Mouse (Mus musculus): Measurements from ENCODE around the gene Prkrip1. TPM values are rescaled to one million over a fixed set of nuclear protein-coding genes. Genes with fewer than 3 reads are reported as not detected.
"Not testable (repeated sequence)": the region's sequence is repeated elsewhere in the genome, so short reads cannot be mapped to it uniquely, and the experiment has no call there.

Gene Prkrip1
- polyA plus RNA-seq, 1 experiment from 2014 or later, result 63.0 TPM

DNA sequence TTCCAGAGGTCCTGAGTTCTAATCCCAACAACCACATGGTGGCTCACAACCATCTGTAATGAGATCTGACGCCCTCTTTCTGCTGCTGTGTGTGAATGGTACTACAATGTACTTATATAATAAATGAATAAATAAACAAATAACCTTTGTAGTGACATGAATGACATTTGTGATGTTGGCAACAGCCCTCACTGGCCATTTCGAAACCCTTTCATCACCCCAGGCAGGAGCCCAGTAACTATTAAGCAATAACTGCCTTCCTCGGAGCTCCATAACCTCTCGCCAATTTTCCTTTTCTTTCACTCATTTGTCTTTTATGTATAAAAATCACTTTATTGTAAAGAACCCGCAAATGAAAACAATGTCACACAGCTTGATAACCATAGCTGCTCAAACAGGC lies 15.0 kb upstream of the Prkrip1 start:
- no peak for ATAC-seq
- Histone ChIP-seq H3K4me3 (replicated peaks; ENCODE audit: low read length) (no peak overlapping the region), H3K4me1 (replicated peaks; ENCODE audit: control insufficient read depth, insufficient read depth, low read length) (no peaks in the 10 kb centered on the region), H3K9me3 (ENCODE audit: control insufficient read depth, low read length) (no peaks in the 10 kb centered on the region), H3K9ac (replicated peaks; ENCODE audit: low read depth, low read length) (no peak overlapping the region), H3K27ac (ENCODE audit: low read length) (no peak overlapping the region), H3K27me3 (replicated peaks; ENCODE audit: control insufficient read depth, insufficient read depth, low read length) (no peaks in the 10 kb centered on the region), H3K4me2 (ENCODE audit: low read length) (no peak overlapping the region), H3K36me3 (ENCODE audit: control insufficient read depth, insufficient read depth) (peaks cover 4% of the 10 kb centered on the region)
- 76% methylated on average over 5 of the region's 5 CpGs for WGBS

DNA sequence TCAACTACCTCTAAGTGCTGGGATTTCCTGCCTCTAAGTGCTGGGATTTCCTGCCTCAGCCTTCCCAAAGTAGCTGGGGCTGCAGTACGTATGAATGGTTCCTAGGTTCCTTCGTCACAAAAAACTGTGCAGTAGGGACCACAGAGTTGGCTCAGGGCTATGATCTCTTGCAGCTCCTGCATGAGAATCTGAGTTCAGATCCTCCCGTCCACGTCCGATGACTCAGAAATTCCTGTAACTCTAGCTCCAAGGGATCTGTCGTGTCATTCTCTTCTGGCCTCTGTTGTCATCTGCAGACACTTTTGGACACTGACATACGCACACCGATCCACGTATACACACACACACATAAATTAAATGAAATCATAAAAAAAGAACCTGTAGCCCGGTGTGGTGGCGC lies 14.0 kb upstream of the Prkrip1 start:
- Histone ChIP-seq H3K4me1 (replicated peaks; ENCODE audit: control insufficient read depth, insufficient read depth, low read length) (no peaks in the 10 kb centered on the region), H3K27me3 (replicated peaks; ENCODE audit: control insufficient read depth, insufficient read depth, low read length) (no peaks in the 10 kb centered on the region), H3K4me3 (replicated peaks; ENCODE audit: low read length) (no peak overlapping the region), H3K27ac (ENCODE audit: low read length) (no peak overlapping the region), H3K4me2 (ENCODE audit: low read length) (no peak overlapping the region), H3K9me3 (ENCODE audit: control insufficient read depth, low read length) (no peaks in the 10 kb centered on the region), H3K9ac (replicated peaks; ENCODE audit: low read depth, low read length) (no peak overlapping the region), H3K36me3 (ENCODE audit: control insufficient read depth, insufficient read depth) (no peaks in the 10 kb centered on the region)
- ATAC-seq, result no peak
- WGBS, result 93% methylated on average over 11 of the region's 11 CpGs

DNA sequence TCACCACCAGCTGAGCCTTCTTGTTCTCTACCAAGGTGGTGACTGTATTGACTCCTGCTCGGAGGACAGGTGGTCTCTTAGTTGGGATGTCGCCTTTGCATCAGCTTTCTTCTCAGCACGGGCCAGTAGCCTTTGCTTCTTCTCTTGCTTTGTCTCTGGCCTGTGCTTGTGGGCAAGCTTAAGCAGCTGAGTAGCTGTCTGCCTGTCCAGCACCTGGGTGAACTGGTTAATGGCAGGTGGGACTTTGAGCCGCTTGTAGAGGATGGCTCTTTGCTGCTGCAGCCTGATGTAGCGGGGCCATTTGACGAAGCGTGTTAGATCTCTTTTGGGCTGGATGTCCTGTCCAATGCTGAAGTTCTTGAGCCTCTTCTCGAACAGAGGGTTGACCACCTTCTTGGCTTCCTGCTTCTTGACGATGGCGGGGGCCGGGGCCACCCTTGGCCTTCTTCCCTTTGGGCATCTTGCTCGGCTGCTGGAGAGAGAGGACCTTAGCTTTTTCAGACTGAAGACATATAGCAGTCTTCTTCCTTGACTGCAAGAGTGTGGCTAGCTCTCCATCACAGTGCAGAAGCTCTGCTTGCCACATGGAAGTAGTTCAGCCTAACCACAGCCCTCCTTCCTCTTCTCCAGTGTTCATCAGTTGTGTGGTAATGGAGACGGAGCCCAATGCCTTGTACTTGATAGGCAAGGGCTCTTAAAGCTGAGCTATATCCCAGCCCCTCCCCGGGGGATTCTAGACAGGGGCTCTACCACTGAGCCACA lies 12.8 kb upstream of the Prkrip1 start:
- H3K9ac ChIP-seq (replicated peaks; ENCODE audit: low read depth, low read length); H3K27me3 ChIP-seq (replicated peaks; ENCODE audit: control insufficient read depth, insufficient read depth, low read length); H3K27ac ChIP-seq (ENCODE audit: low read length); H3K4me3 ChIP-seq (replicated peaks; ENCODE audit: low read length); ATAC-seq; H3K9me3 ChIP-seq (ENCODE audit: control insufficient read depth, low read length); H3K36me3 ChIP-seq (ENCODE audit: control insufficient read depth, insufficient read depth); H3K4me2 ChIP-seq (ENCODE audit: low read length); H3K4me1 ChIP-seq (replicated peaks; ENCODE audit: control insufficient read depth, insufficient read depth, low read length): not testable (repeated sequence)
- 90% methylated on average over 14 of the region's 14 CpGs for WGBS

DNA sequence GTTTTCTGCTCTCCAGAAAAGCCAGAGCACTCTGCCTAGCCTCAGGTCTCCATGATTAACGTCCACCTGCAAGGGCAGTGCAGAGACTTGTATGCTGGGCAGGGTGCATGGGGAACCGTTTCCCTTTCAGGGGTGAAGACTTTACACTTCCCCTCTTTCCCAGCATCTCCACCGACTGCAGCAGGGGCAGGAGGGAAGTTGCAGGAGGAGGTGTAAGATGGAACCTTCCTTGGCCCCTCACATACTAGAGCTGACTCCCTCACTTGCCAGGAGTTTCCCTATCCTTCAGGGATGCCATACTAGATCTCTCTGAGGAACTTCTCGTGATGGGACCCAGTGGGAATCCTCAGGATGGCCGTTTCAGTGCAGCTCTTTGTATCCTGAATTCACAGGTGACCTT lies 11.8 kb upstream of the Prkrip1 start:
- Histone ChIP-seq H3K27me3 (replicated peaks; ENCODE audit: control insufficient read depth, insufficient read depth, low read length) (no peaks in the 10 kb centered on the region), H3K9me3 (ENCODE audit: control insufficient read depth, low read length) (no peaks in the 10 kb centered on the region), H3K9ac (replicated peaks; ENCODE audit: low read depth, low read length) (no peak overlapping the region), H3K36me3 (ENCODE audit: control insufficient read depth, insufficient read depth) (no peaks in the 10 kb centered on the region), H3K4me3 (replicated peaks; ENCODE audit: low read length) (no peak overlapping the region), H3K27ac (ENCODE audit: low read length) (no peak overlapping the region), H3K4me2 (ENCODE audit: low read length) (no peak overlapping the region), H3K4me1 (replicated peaks; ENCODE audit: control insufficient read depth, insufficient read depth, low read length) (no peaks in the 10 kb centered on the region)
- WGBS, result 78% methylated on average over 5 of the region's 5 CpGs
- ATAC-seq, result no peak

DNA sequence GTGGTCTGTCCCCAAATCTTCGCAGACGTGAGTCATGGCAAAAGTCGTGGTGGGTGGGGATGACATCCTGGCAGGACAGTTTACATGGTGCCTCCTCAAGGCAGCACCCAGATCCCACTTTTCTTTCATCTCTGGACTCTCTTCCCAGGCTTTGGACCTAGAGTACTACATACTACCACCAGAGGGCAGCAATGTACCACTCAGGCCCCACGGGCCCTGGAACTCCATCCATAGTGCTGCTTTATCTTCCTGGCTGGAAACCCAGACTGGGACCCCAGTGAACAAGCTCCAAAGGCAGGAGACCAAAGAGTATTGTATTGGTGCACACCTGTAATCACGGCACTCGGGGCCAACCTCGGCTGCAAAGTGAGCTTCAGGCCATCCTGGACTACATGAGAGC lies 3.1 kb upstream of the Prkrip1 start:
- Histone ChIP-seq H3K9ac (replicated peaks; ENCODE audit: low read depth, low read length) (no peak overlapping the region), H3K4me2 (ENCODE audit: low read length) (no peak overlapping the region), H3K27me3 (replicated peaks; ENCODE audit: control insufficient read depth, insufficient read depth, low read length) (no peaks in the 10 kb centered on the region), H3K4me1 (replicated peaks; ENCODE audit: control insufficient read depth, insufficient read depth, low read length) (peaks cover 14% of the 10 kb centered on the region), H3K36me3 (ENCODE audit: control insufficient read depth, insufficient read depth) (no peaks in the 10 kb centered on the region; the same call in 1 of the 2 replicates), H3K27ac (ENCODE audit: low read length) (no peak overlapping the region), H3K9me3 (ENCODE audit: control insufficient read depth, low read length) (no peaks in the 10 kb centered on the region), H3K4me3 (replicated peaks; ENCODE audit: low read length) (no peak overlapping the region)
- ATAC-seq, result peak; percentile 51
- WGBS, result 24% methylated on average over 7 of the region's 7 CpGs

DNA sequence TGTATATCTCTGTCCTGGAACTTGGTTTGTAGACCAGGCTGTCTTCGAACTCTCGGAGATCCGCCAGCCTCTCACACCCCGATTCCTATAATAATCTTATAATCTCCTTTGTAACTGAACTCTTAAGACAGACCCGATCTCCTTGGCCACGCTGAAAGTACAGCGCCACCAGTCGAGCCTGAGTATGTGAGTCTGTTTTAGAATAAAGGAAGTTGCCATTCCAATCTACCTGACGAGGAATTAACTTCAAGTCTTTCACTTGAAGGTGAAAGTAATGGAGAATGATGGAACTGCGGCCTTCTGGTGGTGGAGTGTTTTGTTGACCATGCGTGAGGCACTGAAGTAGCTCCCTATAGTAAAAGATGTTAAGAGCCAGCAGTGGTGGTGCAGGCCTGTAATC lies 763 bp upstream of the Prkrip1 start:
- peak overlapping the region; percentile 13; the same call in 1 of the 2 replicates for H3K27ac ChIP-seq (ENCODE audit: low read length)
- peaks cover 14% of the 10 kb centered on the region for H3K4me1 ChIP-seq (replicated peaks; ENCODE audit: control insufficient read depth, insufficient read depth, low read length)
- 23% methylated on average over 11 of the region's 11 CpGs for WGBS

DNA sequence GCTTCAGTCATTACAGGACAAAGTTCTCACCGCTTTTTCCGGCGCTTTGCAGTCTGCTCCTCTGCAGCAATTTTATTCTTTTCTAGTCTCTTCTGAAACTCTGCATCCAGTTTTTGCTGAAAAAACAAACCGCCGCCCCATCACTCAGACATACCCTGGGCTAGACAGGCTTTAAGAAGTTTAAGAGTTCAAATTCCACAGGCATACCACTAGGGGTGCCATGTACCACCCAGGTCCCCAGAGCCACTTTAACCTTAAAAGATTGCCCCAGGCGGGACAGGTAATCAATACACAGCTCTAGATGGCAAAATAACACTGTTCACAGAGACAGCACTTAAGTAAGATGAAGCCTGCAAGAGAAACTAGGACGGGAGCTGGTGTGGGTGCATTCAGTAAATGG lies 6.9 kb downstream of the Prkrip1 start:
- H3K4me3 ChIP-seq (replicated peaks; ENCODE audit: low read length), result no peak overlapping the region
- H3K27ac ChIP-seq (ENCODE audit: low read length), result no peak overlapping the region
- no peaks in the 10 kb centered on the region for H3K4me1 ChIP-seq (replicated peaks; ENCODE audit: control insufficient read depth, insufficient read depth, low read length)
- no peak for ATAC-seq
- H3K9me3 ChIP-seq (ENCODE audit: control insufficient read depth, low read length), result no peaks in the 10 kb centered on the region
- H3K36me3 ChIP-seq (ENCODE audit: control insufficient read depth, insufficient read depth), result peaks cover 19% of the 10 kb centered on the region
- no peak overlapping the region for H3K9ac ChIP-seq (replicated peaks; ENCODE audit: low read depth, low read length)
- WGBS, result 88% methylated on average over 7 of the region's 7 CpGs
- no peaks in the 10 kb centered on the region for H3K27me3 ChIP-seq (replicated peaks; ENCODE audit: control insufficient read depth, insufficient read depth, low read length)
- no peak overlapping the region for H3K4me2 ChIP-seq (ENCODE audit: low read length)

More for the DNA sequence above, 763 bp upstream of the Prkrip1 start:
- Histone ChIP-seq H3K36me3 (ENCODE audit: control insufficient read depth, insufficient read depth) (peaks cover 7% of the 10 kb centered on the region), H3K4me3 (replicated peaks; ENCODE audit: low read length) (peak overlapping the region; percentile 73), H3K27me3 (replicated peaks; ENCODE audit: control insufficient read depth, insufficient read depth, low read length) (no peaks in the 10 kb centered on the region), H3K9me3 (ENCODE audit: control insufficient read depth, low read length) (no peaks in the 10 kb centered on the region), H3K4me2 (ENCODE audit: low read length) (peak overlapping the region; percentile 65), H3K9ac (replicated peaks; ENCODE audit: low read depth, low read length) (peak overlapping the region; percentile 88)
- ATAC-seq, result no peak

DNA sequence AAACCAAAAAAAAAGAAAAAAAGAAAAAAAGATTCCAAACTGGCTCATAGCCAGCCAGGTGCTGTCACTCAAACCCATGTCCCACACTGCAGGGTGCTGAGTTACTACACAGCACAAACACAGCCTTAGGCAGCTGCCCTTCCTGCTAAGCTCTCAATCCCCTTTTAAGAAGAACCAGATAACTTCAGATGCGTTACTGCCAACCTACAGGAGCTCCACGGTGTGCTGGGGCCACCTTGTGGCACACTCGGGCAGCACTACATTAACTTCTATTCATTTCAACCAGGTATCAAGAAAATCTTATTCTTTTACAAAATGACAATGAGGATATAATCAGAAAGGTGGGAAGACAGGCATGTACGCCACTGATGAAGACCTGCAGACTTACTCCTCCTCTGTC lies 12.0 kb downstream of the Prkrip1 start:
- no peaks in the 10 kb centered on the region for H3K27me3 ChIP-seq (replicated peaks; ENCODE audit: control insufficient read depth, insufficient read depth, low read length)
- WGBS, result 35% methylated on average over 4 of the region's 4 CpGs
- peak; percentile 54; the same call in 1 of the 2 replicates for ATAC-seq
- H3K4me1 ChIP-seq (replicated peaks; ENCODE audit: control insufficient read depth, insufficient read depth, low read length), result no peaks in the 10 kb centered on the region
- H3K27ac ChIP-seq (ENCODE audit: low read length), result no peak overlapping the region
- H3K4me2 ChIP-seq (ENCODE audit: low read length), result no peak overlapping the region
- H3K9me3 ChIP-seq (ENCODE audit: control insufficient read depth, low read length), result no peaks in the 10 kb centered on the region
- H3K9ac ChIP-seq (replicated peaks; ENCODE audit: low read depth, low read length), result no peak overlapping the region
- 0 out of 2 replicates have a peak, but pooled peaks cover 14% of the 10 kb centered on the region for H3K36me3 ChIP-seq (ENCODE audit: control insufficient read depth, insufficient read depth)
- H3K4me3 ChIP-seq (replicated peaks; ENCODE audit: low read length), result no peak overlapping the region

DNA sequence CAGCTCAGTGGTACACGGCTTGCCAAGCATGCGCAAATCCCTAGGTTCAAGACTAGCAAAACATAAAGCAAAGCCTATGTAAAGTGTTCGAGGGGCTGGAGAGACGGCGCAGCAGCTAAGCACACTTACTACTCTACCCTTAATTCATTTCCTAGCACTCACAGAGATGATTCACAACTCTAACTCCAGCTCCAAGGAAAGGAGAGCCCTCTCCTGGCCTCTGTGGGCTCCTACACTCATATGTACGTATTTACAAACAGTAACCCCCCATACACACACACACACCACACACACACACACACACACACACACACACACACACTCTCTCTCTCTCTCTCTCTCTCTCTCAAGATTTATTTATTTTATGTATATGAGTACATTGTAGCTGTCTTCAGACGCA lies 15.0 kb downstream of the Prkrip1 start:
- Histone ChIP-seq H3K4me1 (replicated peaks; ENCODE audit: control insufficient read depth, insufficient read depth, low read length) (no peaks in the 10 kb centered on the region), H3K36me3 (ENCODE audit: control insufficient read depth, insufficient read depth) (peaks cover 17% of the 10 kb centered on the region), H3K4me2 (ENCODE audit: low read length) (no peak overlapping the region), H3K27ac (ENCODE audit: low read length) (no peak overlapping the region), H3K9ac (replicated peaks; ENCODE audit: low read depth, low read length) (no peak overlapping the region), H3K27me3 (replicated peaks; ENCODE audit: control insufficient read depth, insufficient read depth, low read length) (no peaks in the 10 kb centered on the region), H3K9me3 (ENCODE audit: control insufficient read depth, low read length) (no peaks in the 10 kb centered on the region), H3K4me3 (replicated peaks; ENCODE audit: low read length) (no peak overlapping the region)
- 90% methylated on average over 7 of the region's 7 CpGs for WGBS
- ATAC-seq, result no peak

DNA sequence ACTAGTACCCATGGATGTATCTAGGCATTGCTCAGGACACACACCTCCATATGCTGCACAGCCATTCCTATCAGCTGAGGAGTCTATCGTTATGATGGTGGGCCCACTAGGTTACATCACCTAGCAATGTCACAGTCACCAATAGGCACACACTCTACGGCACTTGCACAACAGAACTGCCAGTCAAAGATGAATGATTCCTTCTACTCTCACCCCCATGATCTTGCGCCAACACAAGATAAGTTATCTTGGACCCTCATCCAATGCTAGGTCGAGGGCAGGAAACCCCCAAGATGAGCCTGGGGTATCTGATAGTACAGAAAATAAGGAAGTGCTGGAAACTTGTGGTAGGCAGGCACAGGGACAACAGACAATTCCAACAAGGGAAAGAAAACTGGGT lies 15.9 kb downstream of the Prkrip1 start:
- no peak for ATAC-seq
- no peak overlapping the region for H3K9ac ChIP-seq (replicated peaks; ENCODE audit: low read depth, low read length)
- no peak overlapping the region for H3K4me2 ChIP-seq (ENCODE audit: low read length)
- H3K4me1 ChIP-seq (replicated peaks; ENCODE audit: control insufficient read depth, insufficient read depth, low read length), result no peaks in the 10 kb centered on the region
- no peak overlapping the region for H3K4me3 ChIP-seq (replicated peaks; ENCODE audit: low read length)
- WGBS, result 96% methylated on average over 4 of the region's 4 CpGs
- no peaks in the 10 kb centered on the region for H3K9me3 ChIP-seq (ENCODE audit: control insufficient read depth, low read length)
- H3K27ac ChIP-seq (ENCODE audit: low read length), result no peak overlapping the region
- H3K36me3 ChIP-seq (ENCODE audit: control insufficient read depth, insufficient read depth), result peaks cover 17% of the 10 kb centered on the region
- no peaks in the 10 kb centered on the region for H3K27me3 ChIP-seq (replicated peaks; ENCODE audit: control insufficient read depth, insufficient read depth, low read length)

Data from forebrain, embryonic 16.5 days (tissue).